Mouse (Mus musculus): ENCODE measurements around the gene Cpd. TPM values are rescaled to one million over a fixed set of nuclear protein-coding genes. Genes with fewer than 3 reads are reported as not detected.

Cpd gene
- 10 to 100 TPM; 56.6 to 57.2 TPM for total RNA-seq (2021)

- intact Hi-C loops (cut with DNase I): loop anchor here (2.0 kb wide), 1 partner anchor 98 kb away; no protein-coding TSS in a partner anchor
- DNase-seq (ENCODE audit: low spot score in 2 of 2): peak; percentile 97 to 98
Measured at GRCm38 (mm10) chr11:76846878-76847222, at the start of gene Cpd. Cpd (minus strand) TSS chr11:76847018.

- intact Hi-C loops (cut with DNase I): no loop called here
- no peak for DNase-seq (ENCODE audit: low spot score in 2 of 2)
Measured at GRCm38 (mm10) chr11:76896360-76896759, 49.5 kb upstream of the Cpd start.

DNA sequence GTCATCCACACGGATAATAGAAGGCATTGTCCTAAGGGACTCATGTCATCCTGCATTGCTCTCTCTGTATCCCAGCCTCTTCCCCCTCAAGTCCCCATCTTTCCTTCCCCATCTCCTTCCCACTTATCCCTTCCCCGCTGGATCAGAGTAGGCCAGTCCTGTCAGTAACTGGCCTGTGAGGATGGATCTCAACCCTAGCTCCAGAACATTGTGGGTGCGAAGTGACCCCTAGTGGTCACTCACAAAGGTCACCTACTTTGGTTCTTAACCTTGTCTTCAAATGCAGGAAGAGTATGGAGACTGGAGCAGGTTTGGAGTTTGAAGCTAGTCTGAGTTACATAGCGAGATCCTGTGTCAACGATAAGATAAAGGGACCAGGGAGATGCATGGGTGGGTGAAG, 47.4 kb upstream of the Cpd start:
- DNase-seq (ENCODE audit: low spot score in 2 of 2): peak in 1 of 2 experiments; percentile 25
- intact Hi-C loops (cut with DNase I): loop anchor here (2.0 to 5.0 kb wide), 2 partner anchors 87 to 105 kb away; no protein-coding TSS in a partner anchor

DNA sequence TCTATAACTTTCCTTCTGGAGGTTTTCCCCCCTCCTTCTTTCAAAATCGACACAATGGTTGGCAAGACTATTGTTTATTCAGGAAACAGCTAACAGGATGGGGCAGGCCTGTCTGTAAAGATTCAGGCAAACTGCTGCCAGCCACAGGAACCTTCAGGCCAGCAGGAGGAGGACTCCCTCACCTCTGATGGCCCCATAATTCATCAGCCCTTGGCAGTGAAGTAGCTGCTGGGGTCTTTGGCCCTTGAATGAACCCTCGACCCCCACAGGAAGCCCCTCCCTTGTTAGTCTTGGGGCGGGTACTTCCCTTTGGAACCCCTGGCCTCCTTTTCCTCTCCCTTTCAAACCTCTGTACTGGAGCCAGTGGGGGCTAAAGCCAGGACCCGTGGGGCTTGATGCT, 46.8 kb upstream of the Cpd start:
- intact Hi-C loops (cut with DNase I): loop anchor here (5.0 kb wide), 1 partner anchor 86 kb away; no protein-coding TSS in a partner anchor
- no peak for DNase-seq (ENCODE audit: low spot score in 2 of 2)

DNA sequence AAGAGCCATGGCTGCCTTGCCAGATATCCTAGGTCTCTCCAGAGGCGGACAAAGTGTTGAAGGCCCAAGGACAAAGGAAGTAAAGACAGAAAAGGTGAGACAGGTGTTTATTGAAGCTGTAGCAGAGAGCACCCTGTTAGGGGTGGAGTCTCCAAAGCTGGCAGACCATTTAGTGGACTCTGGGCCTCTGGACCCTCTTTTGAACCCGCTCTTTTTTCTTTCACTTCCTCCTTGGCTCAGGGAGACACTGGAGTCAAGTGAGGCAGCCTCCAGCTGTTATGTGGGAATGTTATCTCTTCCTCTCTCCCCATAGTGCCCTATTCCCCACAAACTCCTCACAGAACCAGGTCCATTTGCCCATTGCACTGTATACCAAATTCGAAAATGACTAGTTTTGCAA, 46.2 kb upstream of the Cpd start:
- intact Hi-C loops (cut with DNase I): loop anchor here (5.0 kb wide), 1 partner anchor 86 kb away; no protein-coding TSS in a partner anchor
- no peak for DNase-seq (ENCODE audit: low spot score in 2 of 2)

DNA sequence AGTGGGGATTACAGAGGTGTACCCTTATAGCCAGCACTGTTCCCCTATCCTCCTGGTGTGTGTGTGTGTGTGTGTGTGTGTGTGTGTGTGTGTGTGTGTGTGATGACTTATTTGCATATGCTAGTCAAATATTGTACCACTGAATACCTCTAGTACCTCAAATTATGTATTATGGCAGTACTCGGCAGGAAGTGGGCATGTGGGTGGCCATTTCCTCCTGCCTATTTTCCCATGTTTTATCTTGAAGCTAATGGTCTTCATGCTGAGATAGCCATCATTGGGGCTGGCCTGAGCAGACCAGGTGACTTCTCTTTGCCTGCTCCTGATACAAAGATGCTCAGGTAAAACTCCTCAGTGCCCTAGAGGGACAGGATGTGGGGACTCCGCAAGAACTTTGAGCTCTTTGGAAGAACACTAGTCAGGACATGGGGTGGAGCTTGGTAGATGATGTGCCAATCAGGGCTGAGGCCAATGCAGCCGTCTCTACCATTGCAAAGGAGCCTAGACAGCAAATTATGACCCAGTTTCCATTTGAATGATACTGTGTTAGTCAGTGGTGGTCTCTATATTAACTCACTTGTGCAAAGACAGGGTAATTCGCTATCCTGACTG, 45.0 kb upstream of the Cpd start:
- intact Hi-C loops (cut with DNase I): loop anchor here (5.0 kb wide), 1 partner anchor 85 kb away; no protein-coding TSS in a partner anchor
- DNase-seq (ENCODE audit: low spot score in 2 of 2): no peak

GRCm38 (mm10) chr11:76891171-76891570, 44.4 kb upstream of the Cpd start:
- intact Hi-C loops (cut with DNase I): loop anchor here (5.0 kb wide), 1 partner anchor 84 kb away; no protein-coding TSS in a partner anchor
- DNase-seq (ENCODE audit: low spot score in 2 of 2): no peak

DNA sequence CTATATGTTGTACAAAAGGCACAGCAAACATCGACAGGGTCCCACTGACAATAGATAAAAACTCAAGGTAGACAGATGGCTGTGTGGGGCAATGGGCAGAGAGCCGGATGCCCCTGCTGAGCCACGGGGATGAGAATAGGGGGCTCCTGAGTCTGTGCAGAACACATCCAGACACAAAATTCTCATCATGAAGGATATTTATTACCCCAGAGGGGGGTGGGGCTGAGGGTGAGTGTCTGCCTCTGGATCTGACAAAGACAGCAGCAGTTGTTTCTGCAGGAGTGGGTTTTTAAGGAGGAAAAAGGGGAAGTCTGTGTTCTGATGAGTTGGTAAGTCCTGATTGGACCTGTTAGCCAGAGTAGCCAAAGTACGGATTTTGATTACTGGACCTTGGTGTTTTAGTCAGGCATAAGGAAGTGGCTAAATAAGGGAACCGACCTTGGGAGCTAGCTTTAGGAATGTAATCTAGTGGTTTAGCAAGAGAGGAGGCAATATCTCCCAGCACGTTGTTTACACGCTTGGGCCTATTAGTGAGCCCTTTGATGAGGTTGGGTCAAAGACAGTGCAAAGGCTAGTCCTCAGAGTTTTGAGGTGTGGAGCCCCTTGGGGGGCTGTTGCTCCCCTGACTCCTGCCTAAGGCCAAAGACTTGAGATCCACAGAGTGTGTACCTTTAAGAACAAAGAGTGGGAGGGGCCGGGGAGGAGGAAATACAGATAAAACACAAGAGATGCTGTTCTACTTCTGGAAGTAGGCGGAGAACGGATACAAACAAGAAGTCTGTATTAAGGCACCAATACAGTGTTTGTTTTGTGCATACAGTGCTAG, 42.7 kb upstream of the Cpd start:
- DNase-seq (ENCODE audit: low spot score in 2 of 2): no peak
- intact Hi-C loops (cut with DNase I): loop anchor here (5.0 kb wide), 1 partner anchor 82 kb away; no protein-coding TSS in a partner anchor

DNA sequence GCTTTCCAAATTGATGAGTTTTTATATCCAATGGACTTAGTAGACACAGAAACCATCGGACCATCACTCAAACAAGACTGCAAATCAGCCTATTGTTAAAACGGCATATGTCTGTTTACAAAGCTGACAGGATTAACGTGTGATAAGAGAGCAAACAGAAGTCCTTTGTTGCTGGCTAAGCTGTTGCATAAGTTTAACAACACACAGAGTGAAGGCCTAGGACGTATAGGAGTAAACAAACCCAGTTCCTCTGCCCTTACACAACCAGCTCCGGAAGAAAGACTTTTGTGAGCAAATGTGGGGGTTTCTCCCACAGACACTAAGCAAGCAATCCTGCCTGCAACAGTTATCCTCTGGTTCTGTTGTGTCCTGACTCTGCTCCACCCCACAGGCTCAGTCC, 37.6 kb upstream of the Cpd start:
- intact Hi-C loops (cut with DNase I): no loop called here
- no peak for DNase-seq (ENCODE audit: low spot score in 2 of 2)

DNA sequence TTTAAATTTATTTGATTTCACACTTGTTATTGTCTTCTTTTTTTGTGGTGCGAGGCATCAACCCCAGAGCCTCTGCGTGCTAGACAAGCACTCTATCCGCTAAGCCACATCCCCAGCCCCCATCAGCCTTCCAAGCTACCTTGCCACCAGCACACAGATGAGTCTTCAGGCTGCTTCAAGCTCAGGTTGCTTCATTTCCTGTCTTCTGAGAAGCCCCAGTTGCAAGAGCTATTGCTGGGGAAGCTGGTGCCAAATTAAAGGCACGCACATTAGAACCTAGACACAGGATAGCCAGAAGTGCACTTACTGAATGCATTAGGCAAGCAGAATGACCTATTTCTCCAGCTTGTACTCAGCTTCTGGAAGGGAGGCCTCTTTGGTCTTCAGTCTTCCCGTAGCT, 33.0 kb upstream of the Cpd start:
- DNase-seq (ENCODE audit: low spot score in 2 of 2): no peak
- intact Hi-C loops (cut with DNase I): no loop called here

- intact Hi-C loops (cut with DNase I): no loop called here
- no peak for DNase-seq (ENCODE audit: low spot score in 2 of 2)
Measured at GRCm38 (mm10) chr11:76874766-76875165, 27.9 kb upstream of the Cpd start.

- intact Hi-C loops (cut with DNase I): no loop called here
- no peak for DNase-seq (ENCODE audit: low spot score in 2 of 2)
Measured at GRCm38 (mm10) chr11:76873865-76874264, 27.0 kb upstream of the Cpd start.

DNA sequence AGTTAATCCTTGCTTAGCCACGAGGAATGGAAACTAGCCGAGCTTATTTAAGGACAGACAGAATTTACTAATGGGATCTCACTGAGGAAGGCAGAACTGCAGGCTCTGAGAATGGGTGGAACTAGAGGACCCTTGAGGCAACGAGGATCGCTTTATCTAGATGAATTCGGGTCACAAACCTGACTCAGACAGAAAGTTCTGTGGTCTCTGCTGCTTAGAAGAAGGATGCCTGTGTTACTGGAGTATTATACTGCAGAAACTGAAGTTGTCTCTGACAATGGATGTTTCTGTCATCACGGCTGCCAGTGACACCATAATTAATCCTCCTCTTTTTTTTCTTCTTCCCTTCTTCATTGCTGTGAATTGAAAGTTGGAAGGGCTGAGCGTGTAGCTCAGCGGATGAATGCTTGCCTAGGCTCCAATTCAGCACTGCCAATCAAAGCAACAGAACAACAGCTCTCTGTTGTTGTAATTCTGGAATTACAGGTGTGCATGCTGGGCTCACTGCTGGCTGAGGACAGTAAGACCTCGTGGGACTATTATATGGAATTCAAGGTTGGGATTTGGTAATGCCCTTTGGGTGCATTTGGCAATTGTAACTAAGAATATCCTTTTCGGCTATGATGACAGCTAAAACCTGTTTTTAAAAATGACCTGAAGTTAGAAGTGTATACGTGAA, 25.9 kb upstream of the Cpd start:
- intact Hi-C loops (cut with DNase I): no loop called here
- no peak for DNase-seq (ENCODE audit: low spot score in 2 of 2)

GRCm38 (mm10) chr11:76861185-76861584, 14.4 kb upstream of the Cpd start:
- intact Hi-C loops (cut with DNase I): no loop called here
- DNase-seq (ENCODE audit: low spot score in 2 of 2): no peak

DNA sequence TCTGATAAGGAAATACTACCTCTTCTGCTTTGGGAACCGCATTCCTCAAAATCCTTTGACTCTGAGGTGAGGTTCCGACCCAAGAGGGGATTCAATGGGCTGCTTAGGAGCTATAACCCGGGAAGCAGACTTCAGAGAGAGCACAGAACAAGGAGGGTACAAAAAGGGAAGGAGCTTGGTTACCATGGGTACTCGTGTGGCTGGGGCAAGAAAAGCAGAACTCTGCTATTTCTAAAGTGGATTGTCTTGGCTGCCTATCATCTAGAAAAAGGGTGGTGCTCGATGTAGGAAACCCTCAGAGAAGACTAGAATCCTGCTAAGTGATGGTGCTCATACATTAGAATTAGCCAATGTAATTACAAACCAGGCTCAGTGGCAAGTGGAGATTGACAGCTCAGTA, 12.4 kb upstream of the Cpd start:
- no peak for DNase-seq (ENCODE audit: low spot score in 2 of 2)
- intact Hi-C loops (cut with DNase I): no loop called here

GRCm38 (mm10) chr11:76858781-76859180, 12.0 kb upstream of the Cpd start:
- no peak for DNase-seq (ENCODE audit: low spot score in 2 of 2)
- intact Hi-C loops (cut with DNase I): no loop called here

- intact Hi-C loops (cut with DNase I): no loop called here
- DNase-seq (ENCODE audit: low spot score in 2 of 2): peak; percentile 18 to 64
Measured at GRCm38 (mm10) chr11:76857111-76857510, 10.3 kb upstream of the Cpd start.

DNA sequence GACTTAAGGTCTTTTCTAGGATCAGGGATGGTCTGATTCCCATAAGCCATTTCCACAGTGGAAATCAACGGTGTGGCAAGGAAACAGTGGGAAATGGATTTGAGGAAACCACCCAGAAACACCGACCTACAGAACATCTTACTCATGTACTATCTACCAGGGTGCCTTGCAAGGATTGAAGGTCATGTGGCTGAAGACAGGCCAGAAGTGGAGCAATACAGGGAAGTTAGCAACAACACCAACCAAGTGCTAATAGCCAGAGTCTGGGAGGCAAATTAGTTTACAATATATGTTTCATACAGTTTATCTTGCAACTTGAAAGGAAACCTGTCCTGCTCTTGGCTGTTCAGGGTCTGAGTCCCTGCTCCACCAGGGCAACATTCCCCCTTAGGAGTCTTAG, 9.8 kb upstream of the Cpd start:
- no peak for DNase-seq (ENCODE audit: low spot score in 2 of 2)
- intact Hi-C loops (cut with DNase I): no loop called here

GRCm38 (mm10) chr11:76854475-76855341, 7.9 kb upstream of the Cpd start:
- intact Hi-C loops (cut with DNase I): no loop called here
- no peak for DNase-seq (ENCODE audit: low spot score in 2 of 2)
